Mouse (Mus musculus) E14TG2a.4 (cell line): Measurements from ENCODE around the gene Ppara.

ENCODE experiments used
- CTCF ChIP-seq: conservative IDR thresholded peaks from 2 replicates; pipeline ENCODE4 v1.5.1; 2014; ENCODE audit warnings: low read length
- NANOG ChIP-seq: IDR thresholded peaks from 2 replicates; pipeline ENCODE4 v1.6.1; 2014; ENCODE audit warnings: borderline replicate concordance, low read length, mixed read lengths

GRCm38 (mm10) chr15:85771306-85772121 lies 36.7 kb downstream of the Ppara start:
- TF ChIP-seq CTCF (no peak), NANOG (no peak)
